Mouse (Mus musculus) erythroblast, embryonic 14.5 days (primary cell): Measurements from ENCODE around the gene Scn3a. TPM values are rescaled to one million over a fixed set of nuclear protein-coding genes. Genes with fewer than 3 reads are reported as not detected.
"Not testable (repeated sequence)": the region's sequence is repeated elsewhere in the genome, so short reads cannot be mapped to it uniquely, and the experiment has no call there.

Source experiments
- H3K27me3 ChIP-seq: 2 replicates; pipeline ENCODE4 v1.6.1; 2012; ENCODE audit warnings: inconsistent platforms; ENCODE audit not compliant: control insufficient read depth
- H3K36me3 ChIP-seq: 2 replicates; pipeline ENCODE4 v1.6.1; 2012; ENCODE audit warnings: mild to moderate bottlenecking, inconsistent platforms; ENCODE audit not compliant: control insufficient read depth
- H3K4me1 ChIP-seq: 2 replicates; pipeline ENCODE4 v1.6.1; 2012; ENCODE audit warnings: inconsistent platforms; ENCODE audit not compliant: control insufficient read depth
- H3K4me3 ChIP-seq: replicated peaks from 2 replicates; pipeline ENCODE3; 2012; ENCODE audit warnings: moderate library complexity, mild to moderate bottlenecking, inconsistent platforms
- H3K9me3 ChIP-seq: 2 replicates; pipeline ENCODE4 v1.6.1; 2012; ENCODE audit warnings: low read length, inconsistent platforms, mixed read lengths; ENCODE audit not compliant: control insufficient read depth
- GATA1 ChIP-seq: IDR thresholded peaks from 2 replicates; pipeline ENCODE4 v1.6.1; 2012; ENCODE audit warnings: low read length, inconsistent platforms, mixed read lengths
- TAL1 ChIP-seq: IDR thresholded peaks from 3 replicates; pipeline ENCODE4 v1.6.1; 2012; ENCODE audit warnings: low read length, inconsistent platforms, mixed read lengths
- polyA plus RNA-seq: library from polyadenylated mRNA; stranded (reverse); fragments of >175 nt; gene quantifications from 2 replicates; pipeline ENCODE4 v1.2.3, GENCODE M21; 2012

The Scn3a gene
- polyA plus RNA-seq, 1 experiment: not detected

DNA sequence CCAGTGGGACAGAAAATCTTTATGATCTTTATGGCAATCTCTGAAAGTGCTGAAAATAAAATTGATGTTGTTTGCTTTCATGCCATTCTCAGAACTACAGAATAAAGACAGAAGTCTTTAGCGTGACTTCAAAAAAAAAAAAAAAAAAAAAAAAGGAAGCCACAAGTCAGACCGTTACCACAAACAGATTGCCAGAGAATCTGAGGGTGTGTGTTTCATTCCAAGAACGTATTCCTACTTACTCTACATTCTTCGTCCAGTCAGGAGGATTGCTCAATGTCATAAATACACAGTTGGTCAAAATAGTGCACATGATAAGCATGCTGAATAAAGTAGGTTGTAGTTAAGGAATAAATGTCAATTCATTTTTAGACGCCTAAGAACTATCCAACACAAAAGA, 38.3 kb downstream of the Scn3a start:
- no peaks in the 10 kb centered on the region for H3K4me1 ChIP-seq
- no peaks in the 10 kb centered on the region for H3K27me3 ChIP-seq
- H3K4me3 ChIP-seq: no peak overlapping the region
- TF ChIP-seq GATA1 (no peak), TAL1 (no peak)
- no peaks in the 10 kb centered on the region for H3K9me3 ChIP-seq
- H3K36me3 ChIP-seq: no peaks in the 10 kb centered on the region

- Histone ChIP-seq H3K9me3 (no peaks in the 10 kb centered on the region; the same call in 1 of the 2 replicates), H3K4me3 (no peak overlapping the region), H3K36me3 (no peaks in the 10 kb centered on the region), H3K27me3 (no peaks in the 10 kb centered on the region), H3K4me1 (no peaks in the 10 kb centered on the region)
- TF ChIP-seq TAL1 (no peak), GATA1 (no peak)
Measured at GRCm38 (mm10) chr2:65516703-65517102, 50.7 kb downstream of the Scn3a start.

DNA sequence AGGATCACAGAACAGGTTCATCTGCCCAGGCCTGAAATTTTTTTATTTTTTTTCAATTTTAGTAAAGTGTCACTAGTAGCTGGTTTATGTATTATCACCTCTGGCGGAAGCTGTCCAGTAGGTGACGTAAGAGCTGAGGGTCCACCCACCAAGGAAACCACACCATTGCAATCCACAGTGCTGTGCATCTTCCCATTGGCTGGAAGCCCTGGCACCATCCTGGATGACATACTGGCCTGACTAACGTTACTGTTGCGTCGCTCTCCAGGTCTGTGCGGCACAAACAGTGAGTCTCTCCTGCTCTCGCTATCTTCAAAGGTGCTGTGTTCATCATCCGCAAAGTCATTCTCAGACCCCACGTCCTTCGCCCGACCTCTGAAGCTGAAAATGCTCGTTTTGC, 59.2 kb downstream of the Scn3a start:
- Histone ChIP-seq H3K36me3 (no peaks in the 10 kb centered on the region), H3K9me3 (peaks cover 3% of the 10 kb centered on the region; the same call in 1 of the 2 replicates), H3K4me1 (no peaks in the 10 kb centered on the region), H3K4me3 (no peak overlapping the region), H3K27me3 (no peaks in the 10 kb centered on the region)
- TF ChIP-seq GATA1: no peak
- TF ChIP-seq TAL1: no peak

GRCm38 (mm10) chr2:65490450-65490849, 77.0 kb downstream of the Scn3a start:
- TF ChIP-seq GATA1: no peak
- no peak for TF ChIP-seq TAL1
- H3K9me3 ChIP-seq: peaks cover 4% of the 10 kb centered on the region; the same call in 1 of the 2 replicates
- no peaks in the 10 kb centered on the region for H3K4me1 ChIP-seq
- H3K4me3 ChIP-seq: no peak overlapping the region
- no peaks in the 10 kb centered on the region for H3K36me3 ChIP-seq
- H3K27me3 ChIP-seq: no peaks in the 10 kb centered on the region

- no peak overlapping the region for H3K4me3 ChIP-seq
- H3K9me3 ChIP-seq: no peaks in the 10 kb centered on the region
- no peaks in the 10 kb centered on the region for H3K27me3 ChIP-seq
- no peaks in the 10 kb centered on the region for H3K36me3 ChIP-seq
- no peak for TF ChIP-seq TAL1
- TF ChIP-seq GATA1: no peak
- H3K4me1 ChIP-seq: no peaks in the 10 kb centered on the region
Measured at GRCm38 (mm10) chr2:65483434-65483833, 84.0 kb downstream of the Scn3a start.

DNA sequence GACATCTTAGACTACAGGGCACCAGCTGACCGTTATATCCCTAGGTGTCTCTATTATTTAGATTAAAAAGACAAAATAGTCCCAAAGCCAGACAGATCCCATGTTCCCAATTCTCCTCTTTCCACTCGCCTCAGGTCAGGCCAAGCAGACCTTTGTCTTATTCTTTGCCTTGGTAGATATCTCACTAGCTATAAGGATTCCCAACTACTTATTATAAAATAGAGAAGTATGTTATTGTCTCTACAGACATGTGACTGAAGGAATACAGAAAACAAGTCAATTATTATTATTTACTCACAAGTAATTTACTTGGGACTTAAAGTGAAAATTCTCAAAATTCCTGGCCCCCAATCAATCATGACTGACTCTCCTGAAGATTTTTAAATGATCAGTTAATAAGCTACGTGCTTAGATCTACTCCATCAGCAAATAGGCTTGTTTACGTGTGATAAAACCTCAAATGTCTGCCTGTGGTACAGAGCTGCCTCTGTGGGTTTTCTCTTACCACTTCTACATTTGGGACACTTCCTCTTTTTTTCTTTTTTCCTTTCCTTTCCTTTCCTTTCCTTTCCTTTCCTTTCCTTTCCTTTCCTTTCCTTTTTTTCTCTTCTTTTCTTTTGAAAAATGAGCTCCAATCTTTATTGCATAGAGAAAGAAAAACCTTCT, 86.3 kb downstream of the Scn3a start:
- TF ChIP-seq TAL1: no peak
- TF ChIP-seq GATA1: no peak
- Histone ChIP-seq H3K4me3 (no peak overlapping the region), H3K36me3 (no peaks in the 10 kb centered on the region), H3K4me1 (no peaks in the 10 kb centered on the region), H3K9me3 (no peaks in the 10 kb centered on the region), H3K27me3 (no peaks in the 10 kb centered on the region)

DNA sequence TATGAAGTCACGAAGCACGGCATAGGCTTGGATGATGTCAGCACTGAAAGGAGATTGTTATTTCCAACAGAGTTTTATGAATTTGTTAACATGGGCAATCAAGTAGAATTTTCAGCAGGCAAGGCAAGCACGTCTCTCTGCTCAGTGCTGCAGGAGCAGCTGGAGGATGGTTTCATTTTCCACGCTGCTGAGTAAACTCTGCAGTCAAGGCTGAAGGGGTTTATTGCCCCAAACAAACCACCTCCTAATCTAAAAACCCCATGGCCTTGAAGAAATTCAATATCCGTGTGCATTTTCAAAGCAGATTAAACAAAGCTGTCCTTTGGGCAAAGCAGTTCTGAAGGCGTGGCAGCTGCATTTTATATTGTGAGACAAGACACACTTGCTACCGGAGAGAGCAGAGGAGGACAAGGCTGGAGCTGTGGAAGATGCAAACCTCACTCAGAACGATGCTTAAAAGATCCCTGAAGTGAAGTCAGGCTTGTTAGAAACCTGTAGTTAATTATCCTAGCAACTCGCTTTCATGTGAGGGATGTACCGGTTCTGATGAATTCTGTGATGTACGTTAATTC, 96.0 kb downstream of the Scn3a start:
- H3K9me3 ChIP-seq: no peaks in the 10 kb centered on the region
- TF ChIP-seq GATA1 (no peak), TAL1 (no peak)
- H3K4me1 ChIP-seq: no peaks in the 10 kb centered on the region
- no peaks in the 10 kb centered on the region for H3K36me3 ChIP-seq
- no peak overlapping the region for H3K4me3 ChIP-seq
- no peaks in the 10 kb centered on the region for H3K27me3 ChIP-seq

DNA sequence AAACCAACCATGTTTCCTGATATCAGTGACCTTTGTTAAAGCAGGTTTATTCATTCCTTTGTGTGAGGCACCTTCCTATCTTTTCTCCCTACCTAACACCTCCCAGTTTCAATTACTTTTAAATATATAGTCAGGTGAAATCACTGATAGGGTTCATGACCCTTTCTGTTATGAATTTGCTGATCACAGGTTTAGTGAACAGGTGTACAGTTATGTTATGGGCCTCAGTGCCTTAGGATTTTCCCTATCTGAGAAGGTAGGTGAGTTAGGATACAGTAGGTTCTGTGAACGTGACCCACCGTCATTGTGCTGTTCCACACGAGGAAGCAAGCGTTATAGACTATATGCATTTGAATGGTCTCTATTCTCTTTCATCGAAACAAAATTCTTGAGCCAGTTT, 101.7 kb downstream of the Scn3a start:
- H3K4me1 ChIP-seq: no peaks in the 10 kb centered on the region
- H3K36me3 ChIP-seq: no peaks in the 10 kb centered on the region
- TF ChIP-seq GATA1: no peak
- TF ChIP-seq TAL1: no peak

GRCm38 (mm10) chr2:65453763-65454162, 113.7 kb downstream of the Scn3a start:
- H3K36me3 ChIP-seq: no peaks in the 10 kb centered on the region
- no peak overlapping the region for H3K4me3 ChIP-seq
- no peaks in the 10 kb centered on the region for H3K9me3 ChIP-seq
- TF ChIP-seq GATA1 (no peak), TAL1 (no peak)
- no peaks in the 10 kb centered on the region for H3K27me3 ChIP-seq
- no peaks in the 10 kb centered on the region for H3K4me1 ChIP-seq

More for the DNA sequence above, 101.7 kb downstream of the Scn3a start:
- no peak overlapping the region for H3K4me3 ChIP-seq
- H3K9me3 ChIP-seq: peaks cover 2% of the 10 kb centered on the region; the same call in 1 of the 2 replicates
- H3K27me3 ChIP-seq: no peaks in the 10 kb centered on the region

- H3K4me1 ChIP-seq, H3K27me3 ChIP-seq, H3K9me3 ChIP-seq, H3K36me3 ChIP-seq, H3K4me3 ChIP-seq: not testable (repeated sequence)
Measured at GRCm38 (mm10) chr2:65451401-65452078, 115.9 kb downstream of the Scn3a start.
